Mouse (Mus musculus) CH12.LX (cell line): Measurements from ENCODE around the gene Txndc2. TPM values are rescaled to one million over a fixed set of nuclear protein-coding genes. Genes with fewer than 3 reads are reported as not detected.

Experiments
- DNase-seq: peaks from one replicate; pipeline ENCODE4 v3.0.0-alpha.2; 2013; ENCODE audit errors: extremely low read depth
- H3K27ac ChIP-seq: 2 replicates; pipeline ENCODE4 v1.5.1; 2012; ENCODE audit warnings: low read depth, mild to moderate bottlenecking, control low read depth, moderate library complexity; ENCODE audit not compliant: insufficient read depth
- H3K27me3 ChIP-seq: replicated peaks from 2 replicates; pipeline ENCODE3; 2012; ENCODE audit warnings: inconsistent platforms
- H3K36me3 ChIP-seq, 2 experiments: replicated peaks in 1 of 2; 2 replicates each; pipeline versions ENCODE3 to v1.6.1; 2012; ENCODE audit warnings: inconsistent platforms in 1 of 2, low read length in 1 of 2, mild to moderate bottlenecking in 1 of 2, mixed read lengths in 1 of 2, moderate library complexity in 1 of 2; ENCODE audit not compliant: control insufficient read depth in 1 of 2, insufficient read depth in 1 of 2
- H3K4me1 ChIP-seq, 2 experiments: 2 replicates each; pipeline ENCODE4 v1.6.1; 2012; ENCODE audit warnings: inconsistent platforms in 1 of 2, moderate library complexity in 1 of 2; ENCODE audit not compliant: insufficient read depth in 2 of 2, control insufficient read depth in 1 of 2
- H3K4me2 ChIP-seq: 2 replicates; pipeline ENCODE4 v1.6.1; 2012; ENCODE audit warnings: low read depth, mild to moderate bottlenecking, control low read depth; ENCODE audit not compliant: poor library complexity, insufficient read depth, severe bottlenecking
- H3K4me3 ChIP-seq, 3 experiments: fragments of 150-350 bp in 1 of 3; sonication (generic) in 1 of 3; replicated peaks in 1 of 3; 2 replicates each; pipeline versions ENCODE3 to v1.5.1; 2011 to 2012; ENCODE audit warnings: low read depth in 2 of 3, low read length in 2 of 3, mild to moderate bottlenecking in 2 of 3, moderate library complexity in 2 of 3, control low read depth in 1 of 3, improper control_type of control experiment in 1 of 3, inconsistent platforms in 1 of 3, mixed read lengths in 1 of 3; ENCODE audit not compliant: poor library complexity in 1 of 3
- H3K79me2 ChIP-seq: replicated peaks from 2 replicates; pipeline ENCODE4 v1.6.1; 2012; ENCODE audit warnings: mild to moderate bottlenecking, moderate library complexity; ENCODE audit not compliant: control insufficient read depth, poor library complexity, insufficient read depth, severe bottlenecking; ENCODE audit errors: extremely low read depth
- H3K9ac ChIP-seq: 2 replicates; pipeline ENCODE4 v1.6.1; 2012; ENCODE audit warnings: low read depth, mild to moderate bottlenecking, control low read depth, moderate library complexity; ENCODE audit not compliant: insufficient read depth
- H3K9me3 ChIP-seq: replicated peaks from 2 replicates; pipeline ENCODE3; 2012; ENCODE audit warnings: low read length, inconsistent platforms, mixed read lengths
- CHD1 ChIP-seq: IDR thresholded peaks from 2 replicates; pipeline ENCODE4 v1.6.1; 2012; ENCODE audit warnings: low read depth, low read length, improper control_type of control experiment, inconsistent platforms
- CTCF ChIP-seq, 2 experiments: IDR thresholded peaks in 1 of 2; conservative IDR thresholded peaks in 1 of 2; 2 replicates each; pipeline ENCODE4 v1.5.1; 2011 to 2012; ENCODE audit warnings: low read depth in 2 of 2, low read length in 2 of 2, improper control_type of control experiment in 1 of 2, inconsistent platforms in 1 of 2, mild to moderate bottlenecking in 1 of 2, moderate library complexity in 1 of 2
- ELF1 ChIP-seq: IDR thresholded peaks from 2 replicates; pipeline ENCODE4 v1.6.1; 2014; ENCODE audit warnings: low read depth, mild to moderate bottlenecking, inconsistent platforms, low read length, improper control_type of control experiment
- ETS1 ChIP-seq: conservative IDR thresholded peaks from 2 replicates; pipeline ENCODE4 v1.6.1; 2012; ENCODE audit warnings: low read depth, mild to moderate bottlenecking, inconsistent platforms, low read length, improper control_type of control experiment, moderate library complexity
- HCFC1 ChIP-seq: IDR thresholded peaks from 2 replicates; pipeline ENCODE4 v1.6.1; 2012; ENCODE audit warnings: low read depth, mild to moderate bottlenecking, inconsistent platforms, low read length, improper control_type of control experiment
- IRF4 ChIP-seq: IDR thresholded peaks from 2 replicates; pipeline ENCODE4 v1.6.1; 2014; ENCODE audit warnings: low read depth, mild to moderate bottlenecking, inconsistent platforms, low read length, improper control_type of control experiment
- JUN ChIP-seq: IDR thresholded peaks from 2 replicates; pipeline ENCODE4 v1.6.1; 2011; ENCODE audit warnings: low read depth, mild to moderate bottlenecking, low read length, improper control_type of control experiment, moderate library complexity; ENCODE audit not compliant: insufficient read depth
- KAT2A ChIP-seq: IDR thresholded peaks from 2 replicates; pipeline ENCODE4 v1.6.1; 2012; ENCODE audit warnings: low read length, improper control_type of control experiment, inconsistent platforms; ENCODE audit not compliant: insufficient replicate concordance
- MAFK ChIP-seq: IDR thresholded peaks from 2 replicates; pipeline ENCODE4 v1.6.1; 2011; ENCODE audit warnings: low read length, improper control_type of control experiment; ENCODE audit not compliant: insufficient replicate concordance
- MAX ChIP-seq: IDR thresholded peaks from 2 replicates; pipeline ENCODE4 v1.6.1; 2011; ENCODE audit warnings: low read length, improper control_type of control experiment
- MAZ ChIP-seq: IDR thresholded peaks from 2 replicates; pipeline ENCODE4 v1.6.1; 2012; ENCODE audit warnings: low read depth, mild to moderate bottlenecking, inconsistent platforms, low read length, improper control_type of control experiment, moderate library complexity
- MEF2A ChIP-seq: IDR thresholded peaks from 2 replicates; pipeline ENCODE4 v1.6.1; 2014; ENCODE audit warnings: low read depth, mild to moderate bottlenecking, inconsistent platforms, low read length, improper control_type of control experiment, borderline replicate concordance
- MYC ChIP-seq: IDR thresholded peaks from 2 replicates; pipeline ENCODE4 v1.6.1; 2011; ENCODE audit warnings: low read depth, mild to moderate bottlenecking, improper control_type of control experiment, low read length
- NELFE ChIP-seq: IDR thresholded peaks from 2 replicates; pipeline ENCODE4 v1.6.1; 2011; ENCODE audit warnings: low read depth, low read length, improper control_type of control experiment
- NRF1 ChIP-seq: IDR thresholded peaks from 2 replicates; pipeline ENCODE4 v1.6.1; 2014; ENCODE audit warnings: low read depth, mild to moderate bottlenecking, inconsistent platforms, low read length, improper control_type of control experiment, moderate library complexity
- PAX5 ChIP-seq: IDR thresholded peaks from 2 replicates; pipeline ENCODE4 v1.6.1; 2012; ENCODE audit warnings: low read length, inconsistent platforms, mixed read lengths
- POLR2AphosphoS2 ChIP-seq: IDR thresholded peaks from 2 replicates; pipeline ENCODE4 v1.6.1; 2011; ENCODE audit warnings: low read depth, low read length, improper control_type of control experiment
- SIN3A ChIP-seq: IDR thresholded peaks from 2 replicates; pipeline ENCODE4 v1.6.1; 2012; ENCODE audit warnings: low read length, improper control_type of control experiment, inconsistent platforms
- SMC3 ChIP-seq: IDR thresholded peaks from 2 replicates; pipeline ENCODE4 v1.6.1; 2011; ENCODE audit warnings: low read depth, low read length, improper control_type of control experiment
- TCF12 ChIP-seq: IDR thresholded peaks from 2 replicates; pipeline ENCODE4 v1.6.1; 2014; ENCODE audit warnings: low read depth, mild to moderate bottlenecking, inconsistent platforms, low read length, improper control_type of control experiment
- UBTF ChIP-seq: IDR thresholded peaks from 2 replicates; pipeline ENCODE4 v1.6.1; 2012; ENCODE audit warnings: low read depth, mild to moderate bottlenecking, inconsistent platforms, low read length, improper control_type of control experiment, moderate library complexity
- USF1 ChIP-seq: IDR thresholded peaks from 2 replicates; pipeline ENCODE4 v1.6.1; 2014; ENCODE audit warnings: low read depth, mild to moderate bottlenecking, inconsistent platforms, low read length, improper control_type of control experiment
- USF2 ChIP-seq: conservative IDR thresholded peaks from 2 replicates; pipeline ENCODE4 v1.6.1; 2011; ENCODE audit warnings: low read depth, low read length, improper control_type of control experiment
- ZKSCAN1 ChIP-seq: IDR thresholded peaks from 2 replicates; pipeline ENCODE4 v1.6.1; 2012; ENCODE audit warnings: low read depth, inconsistent platforms, low read length, improper control_type of control experiment, borderline replicate concordance
- ZMIZ1 ChIP-seq: IDR thresholded peaks from 2 replicates; pipeline ENCODE4 v1.6.1; 2012; ENCODE audit warnings: low read depth, mild to moderate bottlenecking, inconsistent platforms, low read length, improper control_type of control experiment
- ZNF384 ChIP-seq: IDR thresholded peaks from 2 replicates; pipeline ENCODE4 v1.6.1; 2012; ENCODE audit warnings: low read depth, low read length, improper control_type of control experiment, inconsistent platforms
- dilution Hi-C: fragments of 300-500 bp; cut with MboI; formaldehyde crosslinking; loops from 2 replicates; pipeline ENCODE4 v1.14.3; 2020; ENCODE audit warnings: low sequenced_read_pairs; ENCODE audit not compliant: extremely low pct_unique_long_range_greater_than_20kb, extremely low pct_ligation_motif_present
- in situ Hi-C: fragments of 300-500 bp; cut with MboI; formaldehyde crosslinking; loops from 3 replicates; pipeline ENCODE4 v1.14.3; 2019; ENCODE audit warnings: low sequenced_read_pairs, low pct_ligation_motif_present, low pct_unique_long_range_greater_than_20kb, mixed read lengths
- polyA plus RNA-seq: library from polyadenylated mRNA; unstranded; fragments of >175 nt; gene quantifications from 2 replicates; pipeline ENCODE4 v1.2.1, GENCODE M21; 2012; ENCODE audit warnings: low read depth; ENCODE audit not compliant: insufficient read length
- total RNA-seq, 2 experiments: library from RNA; depleted of rRNA; stranded (reverse); fragments of 300-350 nt in 1 of 2; fragments of >200 nt in 1 of 2; gene quantifications; 2 replicates each; pipeline ENCODE4 v1.2.3; 2012 to 2014

Gene Txndc2
- total and polyA plus RNA-seq, 3 experiments, result not detected

GRCm38 (mm10) chr17:65683316-65683715 is 41.3 kb upstream of the Txndc2 start:
- Histone ChIP-seq H3K4me3 (no peak overlapping the region), H3K4me1 (peaks cover 2 to 7% of the 10 kb centered on the region in 2 experiments; a peak in 1 of 4 replicates), H3K79me2 (no peaks in the 10 kb centered on the region), H3K36me3 (no peaks in the 10 kb centered on the region), H3K4me2 (no peak overlapping the region), H3K27ac (no peak overlapping the region), H3K9me3 (no peaks in the 10 kb centered on the region), H3K27me3 (no peaks in the 10 kb centered on the region), H3K9ac (no peak overlapping the region)
- in situ Hi-C loops (no loop called here), dilution Hi-C loops (no loop called here)
- DNase-seq, result no peak
- TF ChIP-seq MAFK (no peak), CHD1 (no peak), UBTF (no peak), JUN (no peak), ZMIZ1 (no peak), TCF12 (no peak), CTCF (conservative IDR thresholded peaks at IDR 0.05 in 1 of 2, IDR thresholded peaks at IDR 0.05 in 1 of 2; ENCODE audit: low read depth in 2 of 2, low read length in 2 of 2) (no peak), MAX (no peak), MAZ (no peak), PAX5 (no peak), MEF2A (no peak), HCFC1 (no peak), ELF1 (no peak), USF2 (no peak), ETS1 (no peak)

GRCm38 (mm10) chr17:65682071-65682680 is 40.2 kb upstream of the Txndc2 start:
- Histone ChIP-seq H3K36me3 (no peaks in the 10 kb centered on the region), H3K4me2 (no peak overlapping the region), H3K4me3 (no peak overlapping the region), H3K9ac (no peak overlapping the region), H3K4me1 (peaks cover 2 to 10% of the 10 kb centered on the region in 2 experiments; a peak in 1 of 4 replicates), H3K27me3 (no peaks in the 10 kb centered on the region), H3K9me3 (no peaks in the 10 kb centered on the region), H3K79me2 (no peaks in the 10 kb centered on the region), H3K27ac (no peak overlapping the region)
- DNase-seq, result no peak
- in situ Hi-C loops, result no loop called here
- dilution Hi-C loops, result no loop called here
- TF ChIP-seq KAT2A (no peak), IRF4 (no peak), CTCF (conservative IDR thresholded peaks at IDR 0.05 in 1 of 2, IDR thresholded peaks at IDR 0.05 in 1 of 2; ENCODE audit: low read depth in 2 of 2, low read length in 2 of 2) (no peak), ZKSCAN1 (no peak), ETS1 (no peak), ELF1 (no peak), SMC3 (no peak), ZNF384 (no peak), NRF1 (no peak), USF2 (no peak), USF1 (no peak), SIN3A (no peak), UBTF (no peak), MYC (no peak), NELFE (no peak), POLR2AphosphoS2 (no peak), PAX5 (no peak), JUN (no peak)
